Mouse (Mus musculus) bone marrow macrophage, adult 2 months (primary cell): ENCODE measurements around the gene Adamts5. TPM values are rescaled to one million over a fixed set of nuclear protein-coding genes. Genes with fewer than 3 reads are reported as not detected.

ENCODE experiments used
- H3K27ac ChIP-seq: 2 replicates; pipeline ENCODE4 v1.5.1; 2012; ENCODE audit warnings: low read depth, low read length; ENCODE audit not compliant: insufficient read depth
- H3K4me1 ChIP-seq: 2 replicates; pipeline ENCODE4 v1.6.1; 2012; ENCODE audit warnings: low read length; ENCODE audit not compliant: control insufficient read depth, insufficient read depth
- H3K4me3 ChIP-seq: 2 replicates; pipeline ENCODE4 v1.5.1; 2012; ENCODE audit warnings: mild to moderate bottlenecking, low read length, moderate library complexity; ENCODE audit not compliant: insufficient read depth
- CTCF ChIP-seq: IDR thresholded peaks from 2 replicates; pipeline ENCODE4 v1.5.1; 2012; ENCODE audit warnings: low read depth, mild to moderate bottlenecking, low read length, moderate library complexity
- POLR2A ChIP-seq: IDR thresholded peaks from 2 replicates; pipeline ENCODE4 v1.6.1; 2012; ENCODE audit warnings: mild to moderate bottlenecking, low read depth, low read length, borderline replicate concordance
- polyA plus RNA-seq: library from polyadenylated mRNA; stranded (reverse); fragments of >200 nt; gene quantifications from 2 replicates; pipeline ENCODE4 v1.2.4, GENCODE M21; 2012; ENCODE audit not compliant: missing spikeins, insufficient read depth, insufficient read length

Adamts5 gene
- polyA plus RNA-seq = 0.07 and 0.08 TPM in 2 replicates

GRCm38 (mm10) chr16:85901581-85901910 lies at the start of gene Adamts5:
Gene Adamts5, minus strand, starts transcription at chr16:85901828.
- Histone ChIP-seq H3K4me1 (no peaks in the 10 kb centered on the region), H3K27ac (no peak within 1 kb of the TSS), H3K4me3 (peak within 1 kb of the TSS; percentile 53)
- no peak for TF ChIP-seq POLR2A
- TF ChIP-seq CTCF = no peak

- H3K27ac ChIP-seq = no peak overlapping the region
- no peak for TF ChIP-seq POLR2A
- TF ChIP-seq CTCF = no peak
- no peak overlapping the region for H3K4me3 ChIP-seq
- no peaks in the 10 kb centered on the region for H3K4me1 ChIP-seq
Observed at GRCm38 (mm10) chr16:85950356-85950755, 48.7 kb upstream of the Adamts5 start.

GRCm38 (mm10) chr16:85926004-85926403 lies 24.4 kb upstream of the Adamts5 start:
- Histone ChIP-seq H3K27ac (no peak overlapping the region), H3K4me1 (no peaks in the 10 kb centered on the region), H3K4me3 (no peak overlapping the region)
- no peak for TF ChIP-seq CTCF
- no peak for TF ChIP-seq POLR2A

- Histone ChIP-seq H3K4me1 (no peaks in the 10 kb centered on the region), H3K4me3 (no peak overlapping the region), H3K27ac (no peak overlapping the region)
- no peak for TF ChIP-seq POLR2A
- TF ChIP-seq CTCF = no peak
Observed at GRCm38 (mm10) chr16:85922454-85922853, 20.8 kb upstream of the Adamts5 start.

- TF ChIP-seq POLR2A = no peak
- no peak for TF ChIP-seq CTCF
- Histone ChIP-seq H3K27ac (no peak overlapping the region), H3K4me1 (no peaks in the 10 kb centered on the region), H3K4me3 (no peak overlapping the region)
Observed at GRCm38 (mm10) chr16:85920122-85920521, 18.5 kb upstream of the Adamts5 start.

- H3K27ac ChIP-seq = no peak overlapping the region
- TF ChIP-seq CTCF (no peak), POLR2A (no peak)
- peak overlapping the region; percentile 53 for H3K4me3 ChIP-seq
- H3K4me1 ChIP-seq = no peaks in the 10 kb centered on the region
Observed at GRCm38 (mm10) chr16:85900702-85901580, 687 bp downstream of the Adamts5 start.

GRCm38 (mm10) chr16:85899790-85900587 lies 1.6 kb downstream of the Adamts5 start:
- no peak overlapping the region for H3K4me3 ChIP-seq

GRCm38 (mm10) chr16:85899301-85899721 lies 2.3 kb downstream of the Adamts5 start:
- H3K27ac ChIP-seq = no peak overlapping the region
- H3K4me1 ChIP-seq = no peaks in the 10 kb centered on the region
- TF ChIP-seq POLR2A = no peak
- no peak for TF ChIP-seq CTCF
- H3K4me3 ChIP-seq = no peak overlapping the region

More at GRCm38 (mm10) chr16:85899790-85900587, 1.6 kb downstream of the Adamts5 start:
- Histone ChIP-seq H3K27ac (no peak overlapping the region), H3K4me1 (no peaks in the 10 kb centered on the region)
- no peak for TF ChIP-seq CTCF
- no peak for TF ChIP-seq POLR2A

- no peaks in the 10 kb centered on the region for H3K4me1 ChIP-seq
- no peak overlapping the region for H3K4me3 ChIP-seq
- TF ChIP-seq CTCF (no peak), POLR2A (no peak)
- H3K27ac ChIP-seq = no peak overlapping the region
Observed at GRCm38 (mm10) chr16:85898816-85899215, 2.8 kb downstream of the Adamts5 start.

GRCm38 (mm10) chr16:85898391-85898790 lies 3.2 kb downstream of the Adamts5 start:
- H3K4me3 ChIP-seq = no peak overlapping the region
- TF ChIP-seq POLR2A = no peak
- no peaks in the 10 kb centered on the region for H3K4me1 ChIP-seq
- H3K27ac ChIP-seq = no peak overlapping the region
